ENCODE assay signal across 32 mouse cellular contexts in the genomic region with DNA sequence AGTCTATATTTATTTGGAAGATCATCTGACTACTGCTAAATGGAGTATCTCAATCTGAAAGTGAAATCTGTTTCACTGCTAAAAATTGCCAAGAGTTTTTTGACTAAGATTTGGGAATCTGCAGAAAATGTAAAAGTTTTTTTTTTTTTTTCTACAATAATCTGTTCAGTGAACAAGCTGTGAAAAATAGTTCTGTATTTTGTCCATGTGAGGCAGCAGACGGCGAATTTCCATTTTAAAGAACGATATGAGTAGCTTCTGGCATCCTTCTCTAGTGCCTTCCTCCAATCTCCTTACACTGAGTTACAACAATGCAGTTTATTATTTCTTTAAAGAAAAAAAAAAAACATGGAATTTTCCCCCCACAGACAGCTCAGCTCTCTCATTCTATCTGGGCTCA.
DNase-seq lines count a peak whose midpoint lies in the region; ATAC-seq and TF ChIP-seq lines count a peak whose summit lies in the region.
"Had no signal": no experiment of that assay in that cellular context is flagged by ENCODE, and none has a peak within 500 bp of the region (broad histone marks: within the 10 kb centered on the region; RNA-seq: fewer than 3 reads in every experiment).

No protein-coding gene starts in this region.

- no peak overlapping the region for H3K27ac ChIP-seq in forebrain, embryonic 13.5 days
- no peak overlapping the region for H3K27ac ChIP-seq in forebrain, embryonic 10.5 days
- H3K27ac ChIP-seq in midbrain, postnatal 0 days (ENCODE audit: low read depth, low read length) = no peak overlapping the region
- H3K27ac ChIP-seq in midbrain, embryonic 14.5 days (replicated peaks; ENCODE audit: low read depth, low read length) = no peak overlapping the region
- H3K27ac ChIP-seq: embryonic facial prominence, embryonic 13.5 days; heart, adult 2 months; hindbrain, embryonic 13.5 days; liver, embryonic 12.5 days; macrophage; midbrain, embryonic 15.5 days; stomach, postnatal 0 days had no signal

- no peak overlapping the region for H3K4me2 ChIP-seq in forebrain, embryonic 13.5 days
- H3K4me2 ChIP-seq in midbrain, postnatal 0 days (ENCODE audit: low read depth, low read length, poor library complexity, severe bottlenecking) = no peak overlapping the region
- H3K4me2 ChIP-seq in midbrain, embryonic 14.5 days (ENCODE audit: low read length) = no peak overlapping the region
- H3K4me2 ChIP-seq: embryonic facial prominence, embryonic 13.5 days; heart, embryonic 12.5 days; hindbrain, embryonic 13.5 days; liver, embryonic 12.5 days; midbrain, embryonic 15.5 days had no signal

- TF ChIP-seq CTCF in midbrain, postnatal 0 days (IDR thresholded peaks at IDR 0.05) = peak; percentile 31; the same call in 1 of the 2 replicates

- H3K36me3 ChIP-seq in forebrain, embryonic 13.5 days (ENCODE audit: poor library complexity, severe bottlenecking) = no peaks in the 10 kb centered on the region
- H3K36me3 ChIP-seq in forebrain, embryonic 10.5 days (replicated peaks) = no peaks in the 10 kb centered on the region
- H3K36me3 ChIP-seq in midbrain, postnatal 0 days (ENCODE audit: insufficient read depth, low read length) = no peaks in the 10 kb centered on the region
- H3K36me3 ChIP-seq in midbrain, embryonic 14.5 days (ENCODE audit: control insufficient read depth, insufficient read depth, low read length) = no peaks in the 10 kb centered on the region
- H3K36me3 ChIP-seq: embryonic facial prominence, embryonic 13.5 days; heart, embryonic 12.5 days; hindbrain, embryonic 13.5 days; liver, embryonic 12.5 days; midbrain, embryonic 15.5 days had no signal

- peaks cover 5% of the 10 kb centered on the region; the same call in 1 of the 2 replicates for H3K27me3 ChIP-seq in forebrain, embryonic 13.5 days
- peaks cover 22% of the 10 kb centered on the region for H3K27me3 ChIP-seq in forebrain, embryonic 10.5 days (ENCODE audit: poor library complexity, severe bottlenecking)
- H3K27me3 ChIP-seq in midbrain, postnatal 0 days (ENCODE audit: insufficient read depth, low read length) = peaks cover 10% of the 10 kb centered on the region; the same call in 1 of the 2 replicates
- H3K27me3 ChIP-seq in midbrain, embryonic 14.5 days (ENCODE audit: control insufficient read depth, insufficient read depth, low read length) = peaks cover 27% of the 10 kb centered on the region
- H3K27me3 ChIP-seq: CH12.LX; embryonic facial prominence, embryonic 13.5 days; heart, embryonic 12.5 days; hindbrain, embryonic 13.5 days; liver, embryonic 12.5 days had no signal

- H3K9me3 ChIP-seq in forebrain, embryonic 13.5 days (replicated peaks) = no peaks in the 10 kb centered on the region
- peaks cover under 1% of the 10 kb centered on the region; the same call in 1 of the 2 replicates for H3K9me3 ChIP-seq in forebrain, embryonic 10.5 days
- no peaks in the 10 kb centered on the region for H3K9me3 ChIP-seq in midbrain, postnatal 0 days (ENCODE audit: low read length)
- H3K9me3 ChIP-seq in midbrain, embryonic 14.5 days (ENCODE audit: control insufficient read depth, low read length) = 0 out of 2 replicates have a peak, but pooled peaks cover under 1% of the 10 kb centered on the region
- H3K9me3 ChIP-seq: embryonic facial prominence, embryonic 13.5 days; heart, embryonic 12.5 days; hindbrain, embryonic 13.5 days; liver, embryonic 12.5 days; midbrain, embryonic 15.5 days had no signal

- no peak overlapping the region for H3K9ac ChIP-seq in forebrain, embryonic 13.5 days
- H3K9ac ChIP-seq in midbrain, postnatal 0 days (replicated peaks; ENCODE audit: low read length, poor library complexity, severe bottlenecking) = no peak overlapping the region
- no peak overlapping the region for H3K9ac ChIP-seq in midbrain, embryonic 14.5 days (replicated peaks; ENCODE audit: low read length)
- H3K9ac ChIP-seq: embryonic facial prominence, embryonic 13.5 days; heart, embryonic 12.5 days; hindbrain, embryonic 13.5 days; liver, embryonic 12.5 days; midbrain, embryonic 15.5 days had no signal

- peaks cover 3% of the 10 kb centered on the region; the same call in 1 of the 2 replicates for H3K4me1 ChIP-seq in forebrain, embryonic 13.5 days
- H3K4me1 ChIP-seq in forebrain, embryonic 10.5 days = no peaks in the 10 kb centered on the region
- H3K4me1 ChIP-seq in midbrain, postnatal 0 days (ENCODE audit: insufficient read depth, low read length) = no peaks in the 10 kb centered on the region
- H3K4me1 ChIP-seq in midbrain, embryonic 14.5 days (ENCODE audit: control insufficient read depth, insufficient read depth, low read length) = no peaks in the 10 kb centered on the region
- H3K4me1 ChIP-seq: heart, embryonic 12.5 days; hindbrain, embryonic 13.5 days; liver, embryonic 12.5 days; midbrain, embryonic 15.5 days had no signal

- peak; percentile 48; the same call in 1 of the 2 replicates for ATAC-seq in forebrain, embryonic 13.5 days
- ATAC-seq in midbrain, postnatal 0 days (ENCODE audit: low FRiP score) = no peak
- no peak for ATAC-seq in midbrain, embryonic 14.5 days (ENCODE audit: low FRiP score, low TSS enrichment)
- no peak for ATAC-seq in inflammation-experienced regulatory T-cells, adult 6 months
- ATAC-seq: activated CD4-positive, CD25-positive, alpha-beta regulatory T cell, adult 4 months; intestine, postnatal 0 days; liver, embryonic 12.5 days; lung, postnatal 0 days; midbrain, embryonic 15.5 days had no signal

- DNase-seq in forebrain, embryonic 10.5 days (ENCODE audit: extremely low spot score, low spot score) = no peak
- peak; percentile 21 for DNase-seq in layer of hippocampus, adult 11-12 months (ENCODE audit: low spot score)
- DNase-seq in layer of hippocampus, postnatal 36 days = no peak
- no peak for DNase-seq in midbrain, postnatal 0 days (ENCODE audit: low spot score)
- DNase-seq in midbrain, embryonic 14.5 days = no peak
- no peak for DNase-seq in cerebellum, adult 9-10 months
- DNase-seq: adrenal gland, adult 2 months; adrenal gland, postnatal 36 days; cerebellum, adult 11 months; cerebellum, postnatal 10 days; heart, adult 2 months; heart, postnatal 4 days; kidney, adult 9 months; kidney, postnatal 10 days; left cerebral cortex, postnatal 4 days; lung, adult 18-20 months; right cerebral cortex, postnatal 4 days; thymus, adult 2 months; thymus, postnatal 36 days had no signal

- no peak overlapping the region for H3K4me3 ChIP-seq in forebrain, embryonic 13.5 days
- no peak overlapping the region for H3K4me3 ChIP-seq in forebrain, embryonic 10.5 days
- H3K4me3 ChIP-seq in midbrain, postnatal 0 days (ENCODE audit: low read depth, low read length) = no peak overlapping the region
- no peak overlapping the region for H3K4me3 ChIP-seq in midbrain, embryonic 14.5 days (replicated peaks; ENCODE audit: low read depth, low read length)
- H3K4me3 ChIP-seq: embryonic facial prominence, embryonic 13.5 days; heart, adult 2 months; heart, embryonic 12.5 days; hindbrain, embryonic 13.5 days; liver, embryonic 12.5 days; midbrain, embryonic 15.5 days had no signal

- 60% methylated on average over 3 of the region's 3 CpGs for WGBS in forebrain, embryonic 13.5 days
- WGBS in forebrain, embryonic 10.5 days = 63% methylated on average over 3 of the region's 3 CpGs
- 43% methylated on average over 3 of the region's 3 CpGs for WGBS in midbrain, postnatal 0 days
- WGBS in midbrain, embryonic 14.5 days = 60% methylated on average over 3 of the region's 3 CpGs
